Mouse (Mus musculus): ENCODE data around the gene Gm6592. TPM values are rescaled to one million over a fixed set of nuclear protein-coding genes. Genes with fewer than 3 reads are reported as not detected.
"Not testable (repeated sequence)": the region's sequence is repeated elsewhere in the genome, so short reads cannot be mapped to it uniquely, and the experiment has no call there.

Gm6592 gene
- polyA plus RNA-seq (2016; fragmentation: Nextera tagmentation; extraction: Ambion mirVana), result not detected in 2 replicates

- DNase-seq (ENCODE audit: low spot score), result no peak
- no peaks in the 10 kb centered on the region for H3K36me3 ChIP-seq
- no peak within 1 kb of the TSS for H3K27ac ChIP-seq
- H3K27me3 ChIP-seq (ENCODE audit: insufficient read depth, poor library complexity, severe bottlenecking), result no peaks in the 10 kb centered on the region
- no peak within 1 kb of the TSS for H3K4me3 ChIP-seq
- 77% methylated on average over 1 of the region's 1 CpGs for WGBS
- H3K4me1 ChIP-seq (replicated peaks), result no peaks in the 10 kb centered on the region
- H3K9me3 ChIP-seq, result peaks cover 8% of the 10 kb centered on the region
Measured at GRCm38 (mm10) chrX:8843694-8844093, at the start of gene Gm6592. Gm6592 (plus strand) TSS chrX:8843994.

- H3K27ac ChIP-seq; H3K27me3 ChIP-seq (ENCODE audit: insufficient read depth, poor library complexity, severe bottlenecking); H3K4me1 ChIP-seq (replicated peaks); H3K4me3 ChIP-seq; DNase-seq (ENCODE audit: low spot score); H3K36me3 ChIP-seq: not testable (repeated sequence)
- H3K9me3 ChIP-seq, result peaks cover 14% of the 10 kb centered on the region; the same call in 1 of the 2 replicates
- 84% methylated on average over 4 of the region's 4 CpGs for WGBS
Measured at GRCm38 (mm10) chrX:8803391-8803790, 40.4 kb upstream of the Gm6592 start, which contains the start of gene Ssxb5. Ssxb5 (plus strand) TSS chrX:8803691.

- no peaks in the 10 kb centered on the region for H3K36me3 ChIP-seq
- H3K9me3 ChIP-seq, result no peaks in the 10 kb centered on the region
- no peak overlapping the region for H3K27ac ChIP-seq
- H3K27me3 ChIP-seq (ENCODE audit: insufficient read depth, poor library complexity, severe bottlenecking), result no peaks in the 10 kb centered on the region
- peak; percentile 20 for DNase-seq (ENCODE audit: low spot score)
- H3K4me1 ChIP-seq (replicated peaks), result no peaks in the 10 kb centered on the region
- no peak overlapping the region for H3K4me3 ChIP-seq
Measured at GRCm38 (mm10) chrX:8832043-8832442, 11.8 kb upstream of the Gm6592 start.

- no peaks in the 10 kb centered on the region for H3K27me3 ChIP-seq (ENCODE audit: insufficient read depth, poor library complexity, severe bottlenecking)
- no peak overlapping the region for H3K27ac ChIP-seq
- H3K4me1 ChIP-seq (replicated peaks), result no peaks in the 10 kb centered on the region
- no peak overlapping the region for H3K4me3 ChIP-seq
- peaks cover 3% of the 10 kb centered on the region; the same call in 1 of the 2 replicates for H3K9me3 ChIP-seq
- whole genome bisulfite sequencing, result 91% methylated on average over 10 of the region's 10 CpGs
- H3K36me3 ChIP-seq, result no peaks in the 10 kb centered on the region
- DNase-seq (ENCODE audit: low spot score), result no peak
Measured at GRCm38 (mm10) chrX:8852486-8852885, 8.7 kb downstream of the Gm6592 start.

- 8% methylated on average over 3 of the region's 3 CpGs for WGBS
- H3K27me3 ChIP-seq (ENCODE audit: insufficient read depth, poor library complexity, severe bottlenecking); H3K9me3 ChIP-seq; H3K36me3 ChIP-seq; H3K27ac ChIP-seq; H3K4me3 ChIP-seq; H3K4me1 ChIP-seq (replicated peaks): not testable (repeated sequence)
- DNase-seq (ENCODE audit: low spot score), result peak; percentile 43
Measured at GRCm38 (mm10) chrX:8864331-8864730, 20.5 kb downstream of the Gm6592 start.

GRCm38 (mm10) chrX:8873953-8874352, 30.2 kb downstream of the Gm6592 start, which contains the start of gene Gm5751:
Gm5751 (plus strand) TSS chrX:8874253.
- H3K4me3 ChIP-seq; H3K4me1 ChIP-seq (replicated peaks); H3K27ac ChIP-seq; DNase-seq (ENCODE audit: low spot score); H3K27me3 ChIP-seq (ENCODE audit: insufficient read depth, poor library complexity, severe bottlenecking); H3K36me3 ChIP-seq: not testable (repeated sequence)
- H3K9me3 ChIP-seq, result peaks cover 10% of the 10 kb centered on the region; the same call in 1 of the 2 replicates
- WGBS, result 88% methylated on average over 4 of the region's 4 CpGs

GRCm38 (mm10) chrX:8884336-8884735, 40.5 kb downstream of the Gm6592 start:
- no peaks in the 10 kb centered on the region for H3K27me3 ChIP-seq (ENCODE audit: insufficient read depth, poor library complexity, severe bottlenecking)
- DNase-seq (ENCODE audit: low spot score), result no peak
- H3K4me3 ChIP-seq, result no peak overlapping the region
- H3K9me3 ChIP-seq, result no peaks in the 10 kb centered on the region
- no peak overlapping the region for H3K27ac ChIP-seq
- H3K4me1 ChIP-seq (replicated peaks), result no peaks in the 10 kb centered on the region
- H3K36me3 ChIP-seq, result no peaks in the 10 kb centered on the region
- 74% methylated on average over 4 of the region's 4 CpGs for WGBS

- no peaks in the 10 kb centered on the region for H3K27me3 ChIP-seq (ENCODE audit: insufficient read depth, poor library complexity, severe bottlenecking)
- no peaks in the 10 kb centered on the region for H3K36me3 ChIP-seq
- H3K9me3 ChIP-seq, result peaks cover 13% of the 10 kb centered on the region
- peak overlapping the region; percentile 59 for H3K4me3 ChIP-seq
- no peaks in the 10 kb centered on the region for H3K4me1 ChIP-seq (replicated peaks)
- 31% methylated on average over 4 of the region's 9 CpGs for WGBS
- no peak for DNase-seq (ENCODE audit: low spot score)
- peak overlapping the region; percentile 89 for H3K27ac ChIP-seq
Measured at GRCm38 (mm10) chrX:8891975-8892342, 48.2 kb downstream of the Gm6592 start.

- Histone ChIP-seq H3K27ac (peak within 1 kb of the TSS; percentile 89), H3K4me1 (replicated peaks) (no peaks in the 10 kb centered on the region), H3K27me3 (ENCODE audit: insufficient read depth, poor library complexity, severe bottlenecking) (no peaks in the 10 kb centered on the region), H3K4me3 (peak within 1 kb of the TSS; percentile 59), H3K36me3 (no peaks in the 10 kb centered on the region), H3K9me3 (peaks cover 13% of the 10 kb centered on the region)
- 12% methylated on average over 90 of the region's 95 CpGs for WGBS
- peak; percentile 51 for DNase-seq (ENCODE audit: low spot score)
Measured at GRCm38 (mm10) chrX:8892343-8893155, 48.8 kb downstream of the Gm6592 start, which contains the start of gene B630019K06Rik. B630019K06Rik (plus strand) TSS chrX:8892382.

- peak; percentile 60 for DNase-seq (ENCODE audit: low spot score)
- peak overlapping the region; percentile 89 for H3K27ac ChIP-seq
- 16% methylated on average over 35 of the region's 42 CpGs for WGBS
- H3K36me3 ChIP-seq, result no peaks in the 10 kb centered on the region
- H3K4me1 ChIP-seq (replicated peaks), result no peaks in the 10 kb centered on the region
- H3K9me3 ChIP-seq, result peaks cover 13% of the 10 kb centered on the region
- no peaks in the 10 kb centered on the region for H3K27me3 ChIP-seq (ENCODE audit: insufficient read depth, poor library complexity, severe bottlenecking)
- H3K4me3 ChIP-seq, result peak overlapping the region; percentile 59
Measured at GRCm38 (mm10) chrX:8893182-8893651, 49.4 kb downstream of the Gm6592 start.

Other genes starting within 250 kb of the Gm6592 start
- gene Ssxb8, start 153.2 kb upstream of the Gm6592 start, polyA plus RNA-seq (2016; fragmentation: Nextera tagmentation; extraction: Ambion mirVana), result not detected in 2 replicates
- not detected in 2 replicates for gene Ssx9, start 95.6 kb upstream of the Gm6592 start, polyA plus RNA-seq (2016; fragmentation: Nextera tagmentation; extraction: Ambion mirVana)
- not detected in 2 replicates for gene Ssxb5, start 40.3 kb upstream of the Gm6592 start, polyA plus RNA-seq (2016; fragmentation: Nextera tagmentation; extraction: Ambion mirVana)
- not detected in 2 replicates for gene Gm5751, start 30.3 kb downstream of the Gm6592 start, polyA plus RNA-seq (2016; fragmentation: Nextera tagmentation; extraction: Ambion mirVana)
- 2.9 and 4.7 TPM in 2 replicates for gene B630019K06Rik, start 48.4 kb downstream of the Gm6592 start, polyA plus RNA-seq (2016; fragmentation: Nextera tagmentation; extraction: Ambion mirVana)
- not detected in 2 replicates for gene Fthl17b, start 119.0 kb downstream of the Gm6592 start, polyA plus RNA-seq (2016; fragmentation: Nextera tagmentation; extraction: Ambion mirVana)
- gene Fthl17c, start 132.6 kb downstream of the Gm6592 start, polyA plus RNA-seq (2016; fragmentation: Nextera tagmentation; extraction: Ambion mirVana), result not detected in 2 replicates
- not detected in 2 replicates for gene Fthl17d, start 142.8 kb downstream of the Gm6592 start, polyA plus RNA-seq (2016; fragmentation: Nextera tagmentation; extraction: Ambion mirVana)
- not detected in 2 replicates for gene Fthl17e, start 189.5 kb downstream of the Gm6592 start, polyA plus RNA-seq (2016; fragmentation: Nextera tagmentation; extraction: Ambion mirVana)
- gene Fthl17f, start 219.0 kb downstream of the Gm6592 start, polyA plus RNA-seq (2016; fragmentation: Nextera tagmentation; extraction: Ambion mirVana), result not detected in 2 replicates

Data from hindbrain, embryonic 10.5 days (tissue).